Mouse (Mus musculus): ENCODE data around the gene Scrn3. TPM values are rescaled to one million over a fixed set of nuclear protein-coding genes. Genes with fewer than 3 reads are reported as not detected.

Gene Scrn3
- polyA plus RNA-seq, 1 experiment from 2014 or later, result 7.1 TPM

DNA sequence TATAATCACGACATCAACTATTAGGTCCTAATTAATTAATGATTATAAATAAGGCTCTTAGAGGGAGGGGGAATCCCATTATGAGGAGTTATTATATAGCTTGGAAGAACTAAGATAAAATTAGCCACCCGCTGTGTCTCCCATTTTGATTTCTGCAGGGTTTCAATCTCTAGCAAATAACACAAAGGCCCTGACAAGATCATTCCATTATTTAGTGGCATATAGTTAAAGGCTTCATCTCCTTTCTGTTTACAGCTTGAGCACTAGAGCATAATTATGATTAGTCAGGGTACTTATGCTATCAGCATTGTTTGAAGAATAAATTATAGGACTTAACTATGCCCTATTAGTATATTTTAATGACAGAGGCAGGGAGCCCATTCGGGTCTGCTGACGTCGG is 65.9 kb downstream of the Scrn3 start:
- Histone ChIP-seq H3K9me3 (ENCODE audit: control insufficient read depth, low read length) (no peaks in the 10 kb centered on the region), H3K27me3 (ENCODE audit: control insufficient read depth, insufficient read depth, low read length) (no peaks in the 10 kb centered on the region), H3K4me2 (ENCODE audit: low read depth, low read length) (no peak overlapping the region), H3K9ac (replicated peaks; ENCODE audit: low read depth, low read length) (no peak overlapping the region), H3K27ac (ENCODE audit: low read depth, low read length) (no peak overlapping the region), H3K4me1 (ENCODE audit: control insufficient read depth, insufficient read depth, low read length) (peaks cover 4% of the 10 kb centered on the region), H3K4me3 (ENCODE audit: low read depth, low read length) (no peak overlapping the region), H3K36me3 (ENCODE audit: control insufficient read depth, insufficient read depth, low read length) (no peaks in the 10 kb centered on the region)
- 58% methylated on average over 5 of the region's 5 CpGs for WGBS
- peak; percentile 24; the same call in 1 of the 2 replicates for ATAC-seq (ENCODE audit: low read depth)

DNA sequence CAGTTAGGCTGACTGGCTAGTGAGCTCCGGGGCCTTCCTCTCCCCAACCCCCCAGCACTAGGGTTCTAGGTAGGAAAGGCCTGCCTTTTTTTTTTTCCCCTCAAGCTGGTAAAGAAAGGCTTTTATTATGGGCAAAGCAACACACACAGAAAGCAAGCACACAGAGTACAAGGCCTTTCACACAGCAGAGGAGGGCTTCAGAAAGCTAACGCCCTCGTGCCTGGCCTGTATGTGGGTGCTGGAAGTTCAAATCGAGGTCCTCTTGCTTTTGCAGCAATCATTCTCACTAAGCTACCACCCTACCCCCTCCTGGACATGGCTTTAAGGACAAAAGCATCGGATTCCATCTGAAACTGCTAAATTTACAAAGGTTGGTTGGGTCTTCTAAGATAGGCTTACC is 67.3 kb downstream of the Scrn3 start:
- Histone ChIP-seq H3K4me3 (ENCODE audit: low read depth, low read length) (no peak overlapping the region), H3K4me2 (ENCODE audit: low read depth, low read length) (no peak overlapping the region), H3K27me3 (ENCODE audit: control insufficient read depth, insufficient read depth, low read length) (no peaks in the 10 kb centered on the region), H3K36me3 (ENCODE audit: control insufficient read depth, insufficient read depth, low read length) (no peaks in the 10 kb centered on the region), H3K9me3 (ENCODE audit: control insufficient read depth, low read length) (no peaks in the 10 kb centered on the region), H3K27ac (ENCODE audit: low read depth, low read length) (no peak overlapping the region), H3K9ac (replicated peaks; ENCODE audit: low read depth, low read length) (no peak overlapping the region), H3K4me1 (ENCODE audit: control insufficient read depth, insufficient read depth, low read length) (peaks cover 4% of the 10 kb centered on the region)
- WGBS, result 83% methylated on average over 5 of the region's 5 CpGs
- ATAC-seq (ENCODE audit: low read depth), result no peak

DNA sequence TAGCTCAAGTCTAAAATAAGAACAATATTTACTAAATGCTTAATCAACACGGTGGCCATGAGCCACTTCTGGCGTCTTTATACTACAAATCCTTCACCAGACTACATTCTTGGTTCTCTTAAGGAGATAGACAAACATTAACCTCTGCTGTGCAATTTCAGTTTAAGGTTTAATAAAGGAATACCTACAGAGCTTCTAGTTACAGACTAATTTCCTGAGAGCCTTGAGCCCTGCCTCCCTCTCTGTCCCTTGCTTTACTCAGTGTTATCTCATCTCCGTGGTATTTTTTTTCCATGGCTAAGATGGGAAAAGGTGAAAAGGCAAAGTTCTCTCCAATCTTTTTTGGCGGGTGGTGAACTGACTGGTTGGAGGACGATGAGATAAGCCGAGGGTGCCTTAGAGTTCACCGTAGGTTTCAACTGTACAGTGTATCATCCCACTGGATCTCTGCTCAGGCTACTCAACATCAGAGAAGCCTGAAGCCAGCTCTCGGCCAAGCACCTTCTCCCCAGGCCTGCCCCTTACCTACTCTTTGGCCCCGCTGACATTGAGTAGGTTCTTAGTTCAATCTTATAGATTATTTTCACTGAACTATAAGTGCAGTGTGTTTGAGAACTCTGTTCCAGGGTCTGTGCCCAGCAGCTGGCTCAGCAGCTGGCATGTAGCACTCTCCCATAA is 68.0 kb downstream of the Scrn3 start:
- WGBS, result 89% methylated on average over 9 of the region's 9 CpGs
- no peak for ATAC-seq (ENCODE audit: low read depth)
- no peak overlapping the region for H3K4me3 ChIP-seq (ENCODE audit: low read depth, low read length)

DNA sequence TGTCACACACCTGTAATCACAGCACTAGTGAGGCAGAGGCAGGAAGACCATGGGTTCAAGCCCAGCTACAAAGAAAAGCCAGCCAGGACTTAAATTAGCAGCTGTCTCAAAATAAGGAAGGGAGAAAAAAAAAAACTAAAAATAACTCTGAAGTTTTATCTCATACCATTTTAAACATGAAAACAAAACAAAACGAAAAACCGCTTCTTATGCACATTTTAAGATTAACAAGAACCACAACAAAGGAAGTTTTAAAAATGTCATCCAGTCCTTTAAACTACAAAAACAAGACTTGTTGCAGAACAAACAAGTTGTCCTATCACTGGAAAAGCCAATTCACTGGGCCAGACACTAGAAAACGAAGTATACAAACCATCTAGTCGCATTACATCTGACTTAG is 72.8 kb downstream of the Scrn3 start:
- Histone ChIP-seq H3K9me3 (ENCODE audit: control insufficient read depth, low read length) (no peaks in the 10 kb centered on the region), H3K27ac (ENCODE audit: low read depth, low read length) (no peak overlapping the region), H3K27me3 (ENCODE audit: control insufficient read depth, insufficient read depth, low read length) (no peaks in the 10 kb centered on the region), H3K4me2 (ENCODE audit: low read depth, low read length) (peak overlapping the region; percentile 84; the same call in 1 of the 2 replicates), H3K36me3 (ENCODE audit: control insufficient read depth, insufficient read depth, low read length) (no peaks in the 10 kb centered on the region), H3K9ac (replicated peaks; ENCODE audit: low read depth, low read length) (no peak overlapping the region), H3K4me1 (ENCODE audit: control insufficient read depth, insufficient read depth, low read length) (no peaks in the 10 kb centered on the region; the same call in 1 of the 2 replicates), H3K4me3 (ENCODE audit: low read depth, low read length) (peak overlapping the region; percentile 68; the same call in 1 of the 2 replicates)
- WGBS, result 91% methylated on average over 4 of the region's 4 CpGs
- no peak for ATAC-seq (ENCODE audit: low read depth)

More for the DNA sequence above, 68.0 kb downstream of the Scrn3 start:
- Histone ChIP-seq H3K9me3 (ENCODE audit: control insufficient read depth, low read length) (no peaks in the 10 kb centered on the region), H3K27ac (ENCODE audit: low read depth, low read length) (no peak overlapping the region), H3K4me2 (ENCODE audit: low read depth, low read length) (no peak overlapping the region), H3K9ac (replicated peaks; ENCODE audit: low read depth, low read length) (no peak overlapping the region), H3K4me1 (ENCODE audit: control insufficient read depth, insufficient read depth, low read length) (peaks cover 4% of the 10 kb centered on the region), H3K36me3 (ENCODE audit: control insufficient read depth, insufficient read depth, low read length) (no peaks in the 10 kb centered on the region), H3K27me3 (ENCODE audit: control insufficient read depth, insufficient read depth, low read length) (no peaks in the 10 kb centered on the region)

DNA sequence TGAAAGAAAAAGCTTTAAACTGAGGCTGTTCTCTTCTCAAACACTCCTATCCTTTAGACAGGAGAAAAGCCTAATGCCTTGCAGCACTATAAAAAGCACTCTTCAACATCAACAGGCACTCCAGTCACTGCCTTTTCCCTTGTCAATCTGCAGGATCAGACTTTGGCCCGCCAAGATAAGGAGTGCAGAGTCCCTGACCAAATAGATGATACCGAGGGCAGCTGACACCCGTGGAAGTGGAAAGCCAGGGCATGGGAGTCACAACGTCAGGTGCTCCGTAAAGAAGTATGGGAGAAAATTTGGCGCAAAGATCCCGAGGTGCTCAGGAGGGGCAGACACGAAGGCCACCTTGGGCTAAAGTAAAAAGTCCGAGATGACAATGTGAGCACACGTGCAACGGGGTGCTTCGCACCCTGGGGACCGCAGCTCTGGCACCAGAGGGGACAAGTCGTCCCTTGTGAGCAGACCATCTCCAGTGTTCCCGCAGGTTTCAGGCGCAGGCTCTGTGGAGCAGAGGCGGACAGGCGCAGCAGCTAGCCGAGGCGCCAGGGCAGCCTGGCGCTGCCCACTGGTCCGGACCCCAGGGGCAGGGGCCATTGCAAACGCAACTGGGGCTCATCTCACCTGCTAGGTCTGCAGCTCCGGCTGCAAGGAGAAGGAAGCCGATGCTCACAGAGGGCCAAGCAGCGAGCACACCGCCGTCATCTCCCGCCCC is 73.4 kb downstream of the Scrn3 start:
- no peaks in the 10 kb centered on the region for H3K9me3 ChIP-seq (ENCODE audit: control insufficient read depth, low read length)
- H3K36me3 ChIP-seq (ENCODE audit: control insufficient read depth, insufficient read depth, low read length), result no peaks in the 10 kb centered on the region
- WGBS, result 1% methylated on average over 28 of the region's 29 CpGs
- H3K4me2 ChIP-seq (ENCODE audit: low read depth, low read length), result peak overlapping the region; percentile 84
- ATAC-seq (ENCODE audit: low read depth), result no peak
- no peaks in the 10 kb centered on the region for H3K27me3 ChIP-seq (ENCODE audit: control insufficient read depth, insufficient read depth, low read length)
- peak overlapping the region; percentile 68 for H3K4me3 ChIP-seq (ENCODE audit: low read depth, low read length)
- peak overlapping the region; percentile 66 for H3K9ac ChIP-seq (replicated peaks; ENCODE audit: low read depth, low read length)
- H3K4me1 ChIP-seq (ENCODE audit: control insufficient read depth, insufficient read depth, low read length), result no peaks in the 10 kb centered on the region
- peak overlapping the region; percentile 72 for H3K27ac ChIP-seq (ENCODE audit: low read depth, low read length)

DNA sequence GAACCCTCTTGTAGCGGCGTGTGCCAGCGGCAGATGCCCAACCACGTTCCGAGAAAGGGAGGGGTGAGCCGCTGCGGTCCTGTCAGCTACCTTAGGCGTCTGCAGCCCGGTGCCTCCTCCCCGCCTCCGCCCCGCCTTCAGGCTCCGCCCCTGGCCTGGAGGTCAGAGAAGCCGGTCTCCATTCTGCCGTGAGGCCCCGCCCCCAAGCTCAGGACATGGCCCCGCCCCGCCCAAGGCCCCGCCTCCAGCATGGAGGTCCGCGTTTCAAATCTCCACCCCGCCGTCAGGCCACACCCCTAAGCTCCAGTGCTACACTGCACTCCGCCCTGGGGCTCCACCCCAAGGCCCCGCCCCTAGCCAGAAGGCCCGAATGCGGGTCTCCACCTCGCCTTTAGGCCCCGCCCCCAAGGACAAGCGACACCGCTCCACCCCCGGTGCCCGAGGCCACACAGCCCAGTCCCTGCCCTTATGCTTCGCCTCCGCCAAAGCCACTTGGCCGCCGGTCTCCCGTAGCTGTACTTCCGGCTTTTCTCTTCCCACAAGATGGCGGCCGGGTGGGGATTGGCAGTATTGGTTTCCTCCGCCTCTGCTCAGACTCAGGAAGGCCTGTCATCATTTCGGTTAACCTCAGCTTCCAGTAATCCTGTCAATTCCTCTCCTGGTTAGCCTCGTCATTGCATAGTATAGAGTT is 74.1 kb downstream of the Scrn3 start, which contains the start of gene Gpr155:
Gene Gpr155 (minus strand): TSS at position 217 of the 691 bp plus-strand sequence.
- Histone ChIP-seq H3K9me3 (ENCODE audit: control insufficient read depth, low read length) (no peaks in the 10 kb centered on the region), H3K4me3 (ENCODE audit: low read depth, low read length) (peak within 1 kb of the TSS; percentile 68), H3K27ac (ENCODE audit: low read depth, low read length) (peak within 1 kb of the TSS; percentile 72), H3K4me2 (ENCODE audit: low read depth, low read length) (peak within 1 kb of the TSS; percentile 84), H3K36me3 (ENCODE audit: control insufficient read depth, insufficient read depth, low read length) (no peaks in the 10 kb centered on the region), H3K4me1 (ENCODE audit: control insufficient read depth, insufficient read depth, low read length) (no peaks in the 10 kb centered on the region), H3K9ac (replicated peaks; ENCODE audit: low read depth, low read length) (peak within 1 kb of the TSS; percentile 66), H3K27me3 (ENCODE audit: control insufficient read depth, insufficient read depth, low read length) (no peaks in the 10 kb centered on the region)
- ATAC-seq (ENCODE audit: low read depth), result peak; percentile 97
- WGBS, result under 1% methylated on average over 43 of the region's 44 CpGs

Other genes with a start within 250 kb of the Scrn3 start
- 102 and 113 TPM in 2 replicates for gene Ola1, start 93.7 kb upstream of the Scrn3 start, polyA plus RNA-seq (2014; fragmentation: Nextera tagmentation; extraction: Ambion mirVana)
- gene Sp9, start 40.7 kb upstream of the Scrn3 start, polyA plus RNA-seq (2014; fragmentation: Nextera tagmentation; extraction: Ambion mirVana), result 1.5 TPM in 2 replicates
- 26.6 and 28.7 TPM in 2 replicates for gene Cir1, start 100 bp downstream of the Scrn3 start, polyA plus RNA-seq (2014; fragmentation: Nextera tagmentation; extraction: Ambion mirVana)
- 15.8 and 17.9 TPM in 2 replicates for gene Gpr155, start 74.0 kb downstream of the Scrn3 start, polyA plus RNA-seq (2014; fragmentation: Nextera tagmentation; extraction: Ambion mirVana)
- gene Wipf1, start 217.1 kb downstream of the Scrn3 start, polyA plus RNA-seq (2014; fragmentation: Nextera tagmentation; extraction: Ambion mirVana), result 1.9 and 3.7 TPM in 2 replicates